Mouse (Mus musculus): ENCODE measurements around the gene Phf11b. TPM values are rescaled to one million over a fixed set of nuclear protein-coding genes. Genes with fewer than 3 reads are reported as not detected.
"Not testable (repeated sequence)": the region's sequence is repeated elsewhere in the genome, so short reads cannot be mapped to it uniquely, and the experiment has no call there.

Gene Phf11b
- polyA plus RNA-seq, 1 experiment from 2014 or later, result 1.0 TPM

DNA sequence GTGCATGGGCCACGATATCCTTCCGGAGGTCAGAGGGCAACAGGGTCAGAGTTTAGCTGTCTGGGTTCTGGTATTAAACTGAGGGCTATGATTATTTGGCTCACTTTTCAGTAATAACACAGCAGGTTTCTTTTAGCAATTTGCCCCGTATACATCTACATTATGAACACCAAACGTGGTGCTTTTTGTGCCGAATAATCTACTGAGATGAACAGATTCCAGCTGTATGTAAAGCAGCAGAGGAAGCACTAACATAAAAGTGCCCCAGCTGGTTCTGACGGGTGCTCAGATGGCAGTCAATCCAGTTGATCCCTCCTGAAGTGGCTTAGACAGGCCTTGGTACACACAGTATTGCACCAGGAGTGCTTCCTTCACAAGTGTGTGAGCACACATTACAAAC lies 21.2 kb downstream of the Phf11b start:
- H3K9me3 ChIP-seq (replicated peaks; ENCODE audit: control insufficient read depth, low read length); H3K27ac ChIP-seq (ENCODE audit: low read length); H3K27me3 ChIP-seq (ENCODE audit: control insufficient read depth, insufficient read depth, low read length); ATAC-seq (replicated peaks; ENCODE audit: extremely low read depth, insufficient read depth, low FRiP score); H3K4me3 ChIP-seq (ENCODE audit: low read length); H3K9ac ChIP-seq (ENCODE audit: low read length); H3K36me3 ChIP-seq (ENCODE audit: control insufficient read depth, insufficient read depth); H3K4me1 ChIP-seq (ENCODE audit: control insufficient read depth, insufficient read depth, low read length); H3K4me2 ChIP-seq (ENCODE audit: low read depth, low read length): not testable (repeated sequence)
- WGBS, result 74% methylated on average over 6 of the region's 6 CpGs

DNA sequence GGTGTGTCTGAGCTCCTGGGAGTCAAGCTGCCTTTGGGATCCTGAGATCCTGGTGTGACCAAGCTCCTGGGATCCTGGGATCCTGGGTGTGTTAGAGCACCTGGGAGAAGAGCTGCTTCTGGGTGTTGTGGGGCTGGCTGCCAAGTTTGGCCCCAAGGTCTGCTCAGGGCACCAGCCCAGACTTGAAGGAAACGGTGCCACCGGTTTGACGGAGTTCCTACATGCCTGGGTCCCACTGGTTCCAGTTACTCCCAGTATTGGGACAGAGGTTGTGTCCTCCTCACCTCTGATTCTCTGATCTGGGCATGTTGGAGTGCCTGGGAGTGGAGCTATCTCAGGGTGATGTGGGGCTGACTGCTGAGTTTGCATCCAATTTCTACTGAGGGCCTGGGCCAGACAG lies 22.1 kb downstream of the Phf11b start:
- H3K4me1 ChIP-seq (ENCODE audit: control insufficient read depth, insufficient read depth, low read length); H3K9ac ChIP-seq (ENCODE audit: low read length); H3K36me3 ChIP-seq (ENCODE audit: control insufficient read depth, insufficient read depth); H3K27ac ChIP-seq (ENCODE audit: low read length); ATAC-seq (replicated peaks; ENCODE audit: extremely low read depth, insufficient read depth, low FRiP score); H3K4me2 ChIP-seq (ENCODE audit: low read depth, low read length); H3K27me3 ChIP-seq (ENCODE audit: control insufficient read depth, insufficient read depth, low read length); H3K9me3 ChIP-seq (replicated peaks; ENCODE audit: control insufficient read depth, low read length); H3K4me3 ChIP-seq (ENCODE audit: low read length): not testable (repeated sequence)
- WGBS, result 91% methylated on average over 3 of the region's 3 CpGs

DNA sequence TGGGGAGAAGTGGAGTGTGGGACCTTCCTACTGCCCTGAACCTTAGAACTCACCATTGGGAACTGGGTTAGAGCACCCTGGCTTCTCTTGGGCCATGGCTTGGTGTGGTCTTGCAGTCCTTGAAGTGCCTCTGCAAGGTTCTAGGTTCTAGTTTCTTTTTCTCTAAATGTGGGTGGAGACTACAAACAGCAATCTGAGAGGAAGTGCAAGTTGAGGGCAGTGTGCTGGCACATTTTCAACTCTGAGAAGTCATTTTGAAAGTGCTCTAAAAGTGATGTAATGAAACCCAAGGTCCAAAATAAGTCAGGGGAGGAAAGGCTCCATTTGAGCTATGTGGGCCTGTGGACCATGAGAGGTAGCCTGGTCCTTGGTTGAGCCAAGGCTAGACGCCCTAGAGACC lies 43.8 kb downstream of the Phf11b start, which contains the start of gene Phf11a:
Phf11a (minus strand) TSS at position 132 of the 400 bp plus-strand sequence.
- H3K4me1 ChIP-seq (ENCODE audit: control insufficient read depth, insufficient read depth, low read length); H3K4me2 ChIP-seq (ENCODE audit: low read depth, low read length); H3K27me3 ChIP-seq (ENCODE audit: control insufficient read depth, insufficient read depth, low read length); H3K9me3 ChIP-seq (replicated peaks; ENCODE audit: control insufficient read depth, low read length); H3K27ac ChIP-seq (ENCODE audit: low read length); H3K9ac ChIP-seq (ENCODE audit: low read length); H3K36me3 ChIP-seq (ENCODE audit: control insufficient read depth, insufficient read depth); ATAC-seq (replicated peaks; ENCODE audit: extremely low read depth, insufficient read depth, low FRiP score); H3K4me3 ChIP-seq (ENCODE audit: low read length): not testable (repeated sequence)
- WGBS, result 86% methylated on average over 1 of the region's 1 CpGs

DNA sequence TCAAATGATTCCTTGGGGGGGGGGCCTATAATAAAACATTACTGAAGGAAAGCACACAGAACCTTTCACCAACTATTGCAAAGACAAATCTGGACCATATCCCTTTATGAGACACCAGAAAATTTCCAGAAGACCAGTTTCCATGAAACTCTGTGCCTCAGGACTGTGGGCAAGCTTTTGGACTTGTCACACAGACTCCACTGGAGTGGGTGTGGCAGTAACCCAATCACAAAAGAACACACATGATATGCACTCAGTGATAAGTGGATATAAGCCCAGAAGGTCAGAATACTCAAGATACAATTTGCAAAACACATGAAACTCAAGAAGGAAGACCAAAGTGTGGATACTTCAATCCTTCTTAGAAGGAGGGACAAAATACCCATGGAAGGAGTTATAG lies 49.4 kb downstream of the Phf11b start:
- H3K9me3 ChIP-seq (replicated peaks; ENCODE audit: control insufficient read depth, low read length); H3K4me1 ChIP-seq (ENCODE audit: control insufficient read depth, insufficient read depth, low read length); H3K27me3 ChIP-seq (ENCODE audit: control insufficient read depth, insufficient read depth, low read length); H3K36me3 ChIP-seq (ENCODE audit: control insufficient read depth, insufficient read depth); H3K4me2 ChIP-seq (ENCODE audit: low read depth, low read length); H3K9ac ChIP-seq (ENCODE audit: low read length); ATAC-seq (replicated peaks; ENCODE audit: extremely low read depth, insufficient read depth, low FRiP score); H3K27ac ChIP-seq (ENCODE audit: low read length); H3K4me3 ChIP-seq (ENCODE audit: low read length): not testable (repeated sequence)

DNA sequence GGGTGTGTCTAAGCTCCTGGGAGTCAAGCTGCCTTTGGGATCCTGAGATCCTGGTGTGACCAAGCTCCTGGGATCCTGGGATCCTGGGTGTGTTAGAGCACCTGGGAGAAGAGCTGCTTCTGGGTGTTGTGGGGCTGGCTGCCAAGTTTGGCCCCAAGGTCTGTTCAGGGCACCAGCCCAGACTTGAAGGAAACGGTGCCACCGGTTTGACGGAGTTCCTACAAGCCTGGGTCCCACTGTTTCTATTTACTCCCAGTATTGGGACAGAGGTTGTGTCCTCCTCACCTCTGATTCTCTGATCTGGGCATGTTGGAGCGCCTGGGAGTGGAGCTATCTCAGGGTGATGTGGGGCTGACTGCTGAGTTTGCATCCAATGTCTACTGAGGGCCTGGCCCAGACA lies 66.2 kb downstream of the Phf11b start:
- ATAC-seq (replicated peaks; ENCODE audit: extremely low read depth, insufficient read depth, low FRiP score); H3K4me2 ChIP-seq (ENCODE audit: low read depth, low read length); H3K27me3 ChIP-seq (ENCODE audit: control insufficient read depth, insufficient read depth, low read length); H3K4me1 ChIP-seq (ENCODE audit: control insufficient read depth, insufficient read depth, low read length); H3K9me3 ChIP-seq (replicated peaks; ENCODE audit: control insufficient read depth, low read length); H3K36me3 ChIP-seq (ENCODE audit: control insufficient read depth, insufficient read depth); H3K27ac ChIP-seq (ENCODE audit: low read length); H3K4me3 ChIP-seq (ENCODE audit: low read length); H3K9ac ChIP-seq (ENCODE audit: low read length): not testable (repeated sequence)
- WGBS, result 81% methylated on average over 4 of the region's 4 CpGs

Other genes starting within 250 kb of the Phf11b start
- gene 1700129C05Rik, start 198.5 kb downstream of the Phf11b start, polyA plus RNA-seq (2015; fragmentation: Nextera tagmentation; extraction: Ambion mirVana), result not detected in 2 replicates
- not detected in 2 replicates for gene Gm5142, start 162.6 kb downstream of the Phf11b start, polyA plus RNA-seq (2015; fragmentation: Nextera tagmentation; extraction: Ambion mirVana)
- 16.0 and 16.7 TPM in 2 replicates for gene Rcbtb1, start 140.1 kb downstream of the Phf11b start, polyA plus RNA-seq (2015; fragmentation: Nextera tagmentation; extraction: Ambion mirVana)
- gene Gm6904, start 81.1 kb downstream of the Phf11b start, polyA plus RNA-seq (2015; fragmentation: Nextera tagmentation; extraction: Ambion mirVana), result not detected in 2 replicates
- 0.25 and 0.43 TPM in 2 replicates for gene Phf11a, start 43.8 kb downstream of the Phf11b start, polyA plus RNA-seq (2015; fragmentation: Nextera tagmentation; extraction: Ambion mirVana)
- 2.7 and 4.6 TPM in 2 replicates for gene Phf11d, start 24.1 kb upstream of the Phf11b start, polyA plus RNA-seq (2015; fragmentation: Nextera tagmentation; extraction: Ambion mirVana)
- 0.41 and 0.53 TPM in 2 replicates for gene Phf11c, start 54.0 kb upstream of the Phf11b start, polyA plus RNA-seq (2015; fragmentation: Nextera tagmentation; extraction: Ambion mirVana)
- 5.8 and 6.2 TPM in 2 replicates for gene Setdb2, start 99.5 kb upstream of the Phf11b start, polyA plus RNA-seq (2015; fragmentation: Nextera tagmentation; extraction: Ambion mirVana)
- 22.9 and 23.0 TPM in 2 replicates for gene Cab39l, start 99.6 kb upstream of the Phf11b start, polyA plus RNA-seq (2015; fragmentation: Nextera tagmentation; extraction: Ambion mirVana)

All from heart, embryonic 16.5 days (tissue).